Mouse (Mus musculus) urinary bladder, postnatal 10 days (tissue): ENCODE measurements at regions not wholly inside any gene's neighbourhood (a gene's known extent, or its start where the extent isn't known, plus 50 kb on each side); places are given as distances from the start of the nearest gene placed in this dataset.
"Not testable (repeated sequence)": the region's sequence is repeated elsewhere in the genome, so short reads cannot be mapped to it uniquely, and the experiment has no call there.

Experiments used
- DNase-seq: peaks from one replicate; pipeline ENCODE4 v3.0.0; 2022; ENCODE audit warnings: low spot score

GRCm38 (mm10) chr15:38409168-38409567 is 983.8 kb downstream of the 4930447A16Rik start:
- no peak for DNase-seq

GRCm38 (mm10) chr15:38410462-38410861 is 985.1 kb downstream of the 4930447A16Rik start:
- no peak for DNase-seq

GRCm38 (mm10) chr15:38412481-38412880 is 987.1 kb downstream of the 4930447A16Rik start:
- no peak for DNase-seq

GRCm38 (mm10) chr15:38413329-38413728 is 988.0 kb downstream of the 4930447A16Rik start:
- no peak for DNase-seq

- DNase-seq, result no peak
These were observed 989.1 kb downstream of the 4930447A16Rik start for GRCm38 (mm10) chr15:38414318-38415090.

- no peak for DNase-seq
These were observed 989.7 kb downstream of the 4930447A16Rik start for GRCm38 (mm10) chr15:38415091-38415486.

- no peak for DNase-seq
These were observed 994.3 kb downstream of the 4930447A16Rik start for GRCm38 (mm10) chr15:38419621-38420020.

- no peak for DNase-seq
These were observed 995.4 kb downstream of the 4930447A16Rik start for GRCm38 (mm10) chr15:38420784-38421183.

- no peak for DNase-seq
These were observed 997.4 kb downstream of the 4930447A16Rik start for GRCm38 (mm10) chr15:38422741-38423140.

- DNase-seq, result no peak
These were observed 1000.2 kb downstream of the 4930447A16Rik start for GRCm38 (mm10) chr15:38425506-38425905.

- DNase-seq, result no peak
These were observed 1002.6 kb downstream of the 4930447A16Rik start for GRCm38 (mm10) chr15:38427966-38428365.

GRCm38 (mm10) chr15:38431668-38432067 is 1006.3 kb downstream of the 4930447A16Rik start:
- DNase-seq, result no peak

GRCm38 (mm10) chr15:38433386-38433785 is 1008.0 kb downstream of the 4930447A16Rik start:
- DNase-seq, result no peak

GRCm38 (mm10) chr15:38434239-38434638 is 1008.9 kb downstream of the 4930447A16Rik start:
- not testable (repeated sequence) for DNase-seq
